Mouse (Mus musculus) heart, adult 9 months (tissue): Measurements from ENCODE around the gene Hist1h1e.
A peak's percentile ranks its signal among the peaks of the same experiment; 100 is the strongest.
"Not testable (repeated sequence)": the region's sequence is repeated elsewhere in the genome, so short reads cannot be mapped to it uniquely, and the experiment has no call there.

Source experiments
- DNase-seq, 2 experiments: peaks; one replicate each; pipeline ENCODE4 v3.0.0; 2022; ENCODE audit warnings: low spot score in 2 of 2

The Hist1h1e gene

DNA sequence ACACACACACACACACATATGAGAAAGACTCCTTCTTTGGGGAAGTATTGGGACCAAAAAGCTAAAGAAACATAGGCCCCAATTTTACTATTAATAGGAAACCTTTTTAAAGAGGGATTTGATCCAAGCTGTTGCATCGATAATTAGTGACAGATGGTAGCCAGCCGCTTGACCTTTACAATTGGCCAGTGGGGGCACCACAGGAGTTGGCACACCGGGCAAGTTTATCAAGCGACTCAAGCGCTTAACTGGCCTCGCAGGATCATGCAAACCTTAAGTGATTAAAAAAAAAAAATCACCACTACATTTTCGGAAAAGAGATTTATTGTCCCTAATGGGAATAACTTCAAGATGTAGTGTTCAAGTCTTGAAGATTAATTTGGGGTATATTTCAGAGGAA lies 29.7 kb downstream of the Hist1h1e start:
- no peak for DNase-seq

DNA sequence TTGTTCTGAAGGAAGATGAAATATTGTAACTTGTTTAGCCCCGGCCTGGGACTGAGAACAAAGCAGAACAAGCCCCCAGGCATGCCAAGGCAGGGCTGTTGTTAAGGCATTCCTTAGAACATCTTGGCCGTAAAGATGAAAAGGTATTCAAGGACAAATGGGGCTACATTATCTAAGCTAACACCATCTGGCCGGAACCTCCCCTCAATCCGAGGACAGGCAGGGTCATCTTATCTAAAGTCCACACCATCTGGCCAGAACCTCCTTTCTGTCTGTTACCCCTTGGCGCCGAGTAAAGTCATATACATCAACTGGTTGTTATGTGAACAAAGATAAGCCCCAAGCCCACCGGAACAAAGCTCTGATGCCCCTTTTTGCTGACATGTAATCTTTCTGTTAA lies 30.5 kb downstream of the Hist1h1e start:
- DNase-seq, result not testable (repeated sequence)

DNA sequence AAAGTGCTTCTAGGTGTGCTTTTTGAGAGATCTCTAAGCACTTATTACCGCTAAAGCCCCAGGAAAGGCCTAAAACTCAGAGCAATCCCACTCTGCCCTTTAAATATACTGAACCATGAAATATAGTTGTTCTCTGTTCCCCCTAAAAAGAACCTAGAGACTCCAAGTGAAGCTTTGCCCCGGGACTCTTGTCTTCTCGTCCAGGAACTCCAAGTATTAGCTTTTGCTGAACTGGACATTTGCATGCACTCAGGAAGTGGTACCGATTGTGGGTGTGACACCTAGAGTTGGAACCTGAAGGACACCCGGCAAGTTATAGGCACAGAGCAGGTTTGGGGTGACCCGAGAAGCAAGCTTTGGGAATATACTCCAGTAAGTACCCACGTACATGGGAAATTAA lies 31.2 kb downstream of the Hist1h1e start:
- DNase-seq, result no peak

DNA sequence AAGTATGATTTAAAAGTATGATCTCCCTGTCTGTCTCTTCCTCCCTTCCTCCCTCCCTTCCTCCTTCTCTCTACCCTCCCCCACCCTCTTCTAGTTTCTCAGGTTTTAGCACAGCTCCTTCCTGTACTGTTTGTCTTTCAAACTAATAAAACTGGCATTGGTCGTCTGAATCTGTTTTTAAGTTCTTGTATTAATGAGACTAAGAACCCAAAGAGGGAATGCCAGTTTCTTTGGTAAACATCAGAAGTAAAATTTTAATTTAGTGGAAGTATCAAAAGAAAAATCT lies 35.5 kb downstream of the Hist1h1e start:
- no peak for DNase-seq

DNA sequence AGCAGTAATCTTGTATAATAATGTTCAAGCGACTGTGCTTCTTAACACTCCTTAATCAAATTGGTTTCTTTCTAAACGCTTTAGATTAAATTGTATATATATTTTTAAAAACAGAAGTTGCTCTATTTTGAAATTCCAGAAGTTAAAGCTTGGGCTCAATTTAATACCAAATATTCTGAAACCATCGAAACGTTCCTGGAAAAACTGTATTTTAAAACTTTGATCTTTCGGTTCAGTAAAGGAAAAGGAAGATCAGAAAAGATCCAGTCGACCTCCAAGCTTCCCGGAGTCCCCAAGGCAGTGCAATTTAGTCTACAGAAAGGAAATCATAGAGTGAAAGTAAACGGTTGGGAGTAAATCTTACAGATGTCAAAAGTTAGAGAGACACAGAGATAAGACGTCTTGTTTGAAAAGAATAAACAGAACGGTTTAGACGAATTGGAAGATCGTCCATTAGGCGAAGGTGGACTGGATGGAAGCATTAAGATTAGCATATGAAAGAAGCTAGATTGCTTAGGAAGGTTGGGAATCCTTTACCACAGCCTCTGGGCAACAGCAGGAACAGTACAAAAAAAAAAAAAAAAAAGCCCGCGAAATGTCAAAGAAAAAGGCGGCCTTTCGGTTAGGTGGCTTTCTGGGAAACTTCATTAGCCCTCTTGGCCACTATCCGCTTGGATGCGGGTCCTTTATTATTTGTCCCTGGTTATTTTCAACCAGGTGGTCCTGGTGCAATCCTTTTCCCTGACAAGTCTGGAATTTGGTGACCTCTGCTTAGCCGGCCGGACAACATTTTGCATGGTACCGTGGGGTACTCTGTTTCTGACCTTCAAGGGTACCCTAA lies 36.0 kb downstream of the Hist1h1e start:
- DNase-seq, result no peak

DNA sequence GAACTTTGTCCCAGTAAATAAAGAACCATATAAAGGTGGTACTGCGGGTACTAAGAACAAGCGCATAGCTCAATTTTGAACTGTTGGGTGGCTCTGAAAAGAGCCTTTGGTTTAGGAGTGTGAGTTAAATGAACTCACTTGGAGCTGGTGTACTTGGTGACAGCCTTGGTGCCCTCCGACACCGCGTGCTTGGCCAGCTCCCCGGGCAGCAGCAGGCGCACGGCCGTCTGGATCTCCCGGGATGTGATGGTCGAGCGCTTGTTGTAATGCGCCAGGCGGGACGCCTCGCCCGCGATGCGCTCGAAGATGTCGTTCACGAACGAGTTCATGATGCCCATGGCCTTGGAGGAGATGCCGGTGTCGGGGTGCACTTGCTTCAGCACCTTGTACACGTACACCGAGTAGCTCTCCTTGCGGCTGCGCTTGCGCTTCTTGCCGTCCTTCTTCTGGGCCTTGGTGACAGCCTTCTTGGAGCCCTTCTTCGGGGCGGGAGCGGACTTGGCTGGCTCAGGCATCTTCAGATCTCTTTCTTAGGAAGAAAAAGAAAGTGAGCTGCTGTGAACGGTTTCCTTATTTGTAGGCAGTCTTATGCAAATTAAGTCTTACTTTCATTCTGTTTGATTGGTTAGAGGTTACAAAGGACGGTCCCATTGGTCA lies 36.8 kb downstream of the Hist1h1e start:
- peak; percentile 88 to 93 for DNase-seq

DNA sequence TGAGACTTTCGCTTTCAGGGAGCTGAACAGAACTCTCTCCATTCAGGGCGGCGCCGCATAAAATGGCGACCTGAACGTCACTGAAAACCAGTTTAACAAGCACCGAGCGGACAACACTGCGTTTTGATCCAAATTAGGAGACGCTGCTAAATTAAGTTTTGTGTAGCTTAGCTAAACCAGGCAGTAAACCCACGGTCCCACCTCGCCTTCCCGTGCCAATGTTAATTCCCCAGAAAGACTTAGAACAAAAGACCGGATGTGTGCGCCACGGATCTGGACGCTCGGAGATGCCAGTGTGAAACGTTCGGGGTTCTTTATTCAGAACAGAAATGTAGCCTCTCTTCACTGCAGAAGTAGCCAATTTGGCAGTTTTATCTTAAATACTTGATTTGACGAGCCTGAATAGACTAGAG lies 37.3 kb downstream of the Hist1h1e start:
- peak; percentile 69 to 75 for DNase-seq

DNA sequence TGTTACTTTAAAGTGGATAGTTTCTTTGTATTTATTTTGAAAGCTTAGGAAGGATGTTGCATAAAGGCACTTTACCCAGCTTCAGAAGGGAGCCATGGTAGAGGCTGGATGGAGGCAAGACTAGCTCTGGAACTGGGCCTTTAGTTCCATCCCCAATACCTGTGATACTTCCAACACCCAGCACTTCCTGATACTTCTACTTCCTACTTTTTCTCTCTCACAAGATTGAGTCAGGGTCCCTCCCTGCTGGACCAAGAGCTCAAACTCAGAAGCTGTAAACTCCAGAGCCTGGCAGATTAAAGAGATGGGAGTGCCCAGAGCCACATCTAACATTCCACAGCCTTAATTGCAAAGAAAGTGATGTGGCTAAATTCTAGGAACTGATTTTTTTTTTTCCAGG lies 38.0 kb downstream of the Hist1h1e start:
- DNase-seq, result no peak

DNA sequence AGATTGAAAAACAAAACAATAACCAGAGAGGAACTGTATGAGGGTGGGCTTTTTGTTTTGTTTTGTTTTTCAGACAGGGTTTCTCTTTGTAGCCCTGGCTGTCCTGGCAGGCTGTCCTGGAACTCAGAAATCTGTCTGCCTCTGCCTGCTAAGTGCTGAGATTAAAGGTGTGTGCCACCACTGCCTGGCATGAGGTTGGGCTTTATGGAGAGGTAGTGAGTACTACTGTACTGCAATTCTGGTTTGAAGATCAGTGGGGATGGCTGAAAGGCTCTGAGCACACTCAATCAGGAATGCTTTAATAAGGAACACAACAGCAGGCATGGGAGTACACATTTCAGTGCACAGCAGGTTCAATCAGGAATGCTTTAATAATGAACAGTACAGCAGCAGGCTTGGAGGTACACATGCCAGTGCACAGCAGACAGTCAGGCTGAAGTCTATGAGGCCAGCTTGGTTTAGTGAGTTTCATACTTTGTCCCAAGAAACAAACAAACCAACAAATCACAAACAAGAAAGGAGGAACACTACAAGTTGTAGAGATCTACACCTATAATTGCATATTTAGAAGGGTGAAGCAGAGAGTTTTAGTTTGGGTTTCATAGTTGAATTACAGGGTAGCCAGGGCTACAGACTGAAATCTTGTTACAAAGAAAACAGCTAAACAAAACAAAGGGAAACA lies 38.8 kb downstream of the Hist1h1e start:
- no peak for DNase-seq

DNA sequence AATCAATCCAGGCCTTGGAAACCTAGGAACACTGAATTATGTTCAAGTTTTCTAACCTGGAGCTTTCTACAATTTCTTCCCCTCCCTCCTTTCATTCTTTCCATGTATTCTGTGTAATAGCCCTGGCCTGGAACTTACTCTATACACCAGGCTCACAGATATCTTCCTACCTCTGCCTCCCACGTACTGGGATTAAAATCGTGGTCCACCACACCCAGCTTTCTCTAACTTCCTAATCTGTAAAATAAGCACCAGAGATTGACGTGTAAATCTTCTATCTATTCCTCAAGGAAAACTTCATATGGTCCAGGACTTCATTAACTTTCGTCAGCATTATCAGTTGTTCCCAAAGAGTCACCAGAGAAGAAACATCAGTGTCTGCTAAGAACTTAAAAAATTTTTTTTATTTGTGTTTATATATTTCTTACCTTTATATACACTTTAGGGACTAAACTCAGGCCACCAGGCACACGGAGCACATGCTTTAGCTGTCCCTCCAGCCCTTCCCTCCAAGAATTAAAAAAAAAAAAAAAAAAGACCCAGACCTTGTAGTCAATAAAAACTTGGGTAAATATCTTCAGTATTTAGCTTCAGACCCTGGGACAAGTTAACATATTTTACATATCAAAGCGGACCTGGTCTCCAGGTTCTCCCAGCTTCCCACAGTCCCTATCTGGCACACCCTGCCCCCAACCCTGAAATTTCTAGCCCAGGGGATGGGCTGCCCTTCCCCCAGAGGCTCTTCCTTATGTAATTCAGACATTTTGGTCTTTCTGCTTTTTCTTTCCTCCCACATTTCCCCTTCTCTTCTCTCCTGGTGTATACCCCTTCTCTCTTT lies 39.9 kb downstream of the Hist1h1e start:
- no peak for DNase-seq

DNA sequence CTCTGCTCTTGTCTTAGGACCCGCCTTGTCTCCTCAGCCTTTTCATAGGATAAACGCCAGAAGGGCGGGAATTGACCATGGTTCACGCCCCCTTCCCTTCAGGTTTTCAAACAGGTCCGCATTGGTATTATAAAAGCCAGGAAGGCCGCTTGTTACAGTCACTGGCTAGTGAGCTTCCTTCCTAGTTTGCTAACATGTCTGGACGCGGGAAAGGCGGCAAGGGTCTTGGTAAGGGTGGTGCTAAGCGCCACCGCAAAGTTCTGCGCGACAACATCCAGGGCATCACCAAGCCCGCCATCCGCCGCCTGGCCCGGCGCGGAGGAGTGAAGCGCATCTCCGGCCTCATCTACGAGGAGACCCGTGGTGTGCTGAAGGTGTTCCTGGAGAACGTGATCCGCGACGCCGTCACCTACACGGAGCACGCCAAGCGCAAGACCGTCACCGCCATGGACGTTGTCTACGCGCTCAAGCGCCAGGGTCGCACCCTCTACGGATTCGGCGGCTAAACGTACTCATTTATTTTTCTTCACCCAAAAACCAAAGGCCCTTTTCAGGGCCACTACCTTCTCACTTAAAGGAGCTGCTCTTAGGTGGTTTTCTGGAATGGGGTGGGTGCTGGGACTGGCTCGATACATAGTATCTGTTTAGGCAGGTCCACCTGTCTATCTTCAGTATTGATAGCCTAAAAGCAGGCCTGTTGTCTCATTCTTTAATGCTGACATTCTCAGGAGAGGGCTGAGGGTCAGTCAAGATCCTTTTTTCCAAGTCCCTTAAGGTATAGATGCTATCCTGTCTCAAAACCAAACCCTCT lies 40.7 kb downstream of the Hist1h1e start, which contains the start of gene Hist1h4d:
Hist1h4d (plus strand) TSS at position 191 of the 811 bp plus-strand sequence.
- DNase-seq, result peak; percentile 99 to 100

DNA sequence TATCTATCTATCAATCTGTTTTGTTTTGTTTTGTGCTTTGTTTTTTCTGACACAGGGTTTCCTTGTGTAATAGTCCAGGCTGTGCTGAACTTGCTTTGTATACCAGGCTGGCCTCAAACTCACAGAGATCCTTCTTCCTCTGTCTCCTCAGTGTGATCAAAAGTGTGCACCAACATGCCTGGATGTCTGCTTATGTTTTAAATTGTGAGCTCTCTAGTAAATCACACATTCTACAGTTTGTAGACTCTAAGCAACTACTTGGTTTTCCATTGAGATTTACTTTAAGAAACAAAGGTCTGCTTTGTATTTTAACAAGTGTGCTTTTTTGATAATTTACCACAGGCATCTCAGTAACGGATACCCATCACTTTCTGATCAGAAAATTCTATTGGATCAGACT lies 44.5 kb downstream of the Hist1h1e start:
- DNase-seq, result no peak

DNA sequence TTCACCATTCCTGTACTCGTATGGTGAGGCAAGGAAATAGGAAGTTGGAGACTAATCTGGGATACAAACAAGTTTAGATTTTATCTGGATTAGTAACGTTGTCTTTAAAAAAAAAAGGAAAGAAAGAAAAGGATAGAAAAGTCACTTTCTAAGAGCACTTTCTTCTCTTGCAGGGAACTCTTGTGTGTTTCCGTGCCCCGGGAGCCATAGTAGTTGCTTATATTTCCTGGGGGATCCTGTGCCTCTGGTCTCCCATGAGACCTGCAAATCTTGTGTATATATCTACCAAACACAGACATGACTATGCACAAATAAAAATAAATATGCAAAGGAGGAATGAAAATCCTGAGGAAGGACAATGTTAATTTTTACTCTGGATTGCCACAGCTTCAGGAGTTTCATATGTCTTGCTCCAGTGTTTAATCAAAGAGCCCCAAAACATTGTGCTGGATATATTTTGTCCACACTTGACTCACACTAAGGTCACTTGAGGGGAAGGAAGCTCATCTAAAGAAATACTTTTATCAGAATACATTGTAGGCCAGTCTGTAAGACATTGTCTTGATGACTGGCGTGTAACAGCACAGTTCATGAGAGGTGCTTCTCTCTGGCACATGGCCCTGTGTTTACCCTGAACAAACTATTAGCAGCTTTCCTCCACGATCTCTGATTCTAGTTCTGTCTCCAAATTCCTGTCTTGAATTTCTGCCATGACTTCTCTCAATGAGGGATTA lies 45.3 kb downstream of the Hist1h1e start:
- no peak for DNase-seq

DNA sequence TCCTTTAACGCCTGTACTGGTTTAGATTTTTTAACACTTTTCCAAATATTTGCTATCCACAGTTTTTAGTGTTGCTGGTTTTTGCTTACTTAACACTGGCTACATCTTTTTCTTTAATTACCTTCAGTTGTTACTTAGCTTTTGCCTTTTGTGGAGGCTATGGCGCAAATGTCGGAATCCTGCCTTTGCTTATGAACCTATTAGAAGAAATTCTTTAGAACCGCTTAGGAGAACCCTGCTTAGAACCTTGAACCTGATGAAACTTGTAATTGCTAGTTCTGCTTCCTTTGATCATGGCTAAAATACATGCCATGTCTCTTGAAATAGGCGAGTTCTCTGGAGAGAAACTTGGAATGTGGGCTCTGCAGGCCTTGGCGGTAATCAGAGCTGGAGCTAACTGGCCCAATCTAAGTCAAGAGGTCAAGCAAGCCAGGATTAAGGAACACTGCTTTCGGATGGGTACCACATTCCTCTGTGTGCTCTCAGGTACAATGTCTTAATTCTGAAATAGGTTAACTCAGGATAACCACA lies 45.9 kb downstream of the Hist1h1e start:
- DNase-seq, result no peak

DNA sequence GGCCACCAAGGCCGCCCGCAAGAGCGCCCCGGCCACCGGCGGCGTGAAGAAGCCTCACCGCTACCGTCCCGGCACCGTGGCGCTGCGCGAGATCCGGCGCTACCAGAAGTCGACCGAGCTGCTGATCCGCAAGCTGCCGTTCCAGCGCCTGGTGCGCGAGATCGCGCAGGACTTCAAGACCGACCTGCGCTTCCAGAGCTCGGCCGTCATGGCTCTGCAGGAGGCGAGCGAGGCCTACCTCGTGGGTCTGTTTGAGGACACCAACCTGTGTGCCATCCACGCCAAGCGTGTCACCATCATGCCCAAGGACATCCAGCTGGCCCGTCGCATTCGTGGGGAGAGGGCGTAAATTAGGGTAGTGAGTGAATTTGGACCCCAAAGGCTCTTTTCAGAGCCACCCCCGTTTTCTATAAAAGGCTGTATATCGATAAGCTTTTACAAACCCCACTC lies 46.5 kb downstream of the Hist1h1e start:
- DNase-seq, result not testable (repeated sequence)

DNA sequence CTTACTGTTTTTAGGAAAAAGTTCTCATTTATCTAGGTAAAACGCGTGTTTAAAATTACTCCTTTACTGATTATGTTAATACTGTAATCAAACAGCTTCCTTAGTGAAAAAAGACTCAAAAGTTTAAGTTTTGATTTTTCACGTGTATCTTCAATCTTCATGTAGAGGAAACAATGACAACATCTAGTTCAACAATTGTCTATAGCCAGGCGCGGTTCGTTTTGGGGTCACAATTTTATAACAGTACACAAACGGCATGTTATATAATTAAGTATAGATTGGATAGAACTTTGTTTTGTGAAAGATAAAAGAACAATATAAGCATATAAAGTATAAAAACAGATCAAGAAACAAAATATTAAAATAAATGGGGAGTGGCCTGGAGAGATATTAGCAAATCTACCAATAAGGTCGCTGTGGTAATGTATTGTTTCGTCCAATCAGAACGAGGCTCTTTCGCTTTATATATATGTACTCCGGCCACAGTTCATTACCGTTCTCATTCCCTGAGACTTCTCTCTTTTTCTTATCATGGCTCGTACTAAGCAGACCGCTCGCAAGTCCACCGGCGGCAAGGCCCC lies 47.0 kb downstream of the Hist1h1e start, which contains the start of gene Hist1h3d:
Hist1h3d (plus strand) TSS at position 493 of the 581 bp plus-strand sequence.
- DNase-seq, result peak; percentile 57 to 78

DNA sequence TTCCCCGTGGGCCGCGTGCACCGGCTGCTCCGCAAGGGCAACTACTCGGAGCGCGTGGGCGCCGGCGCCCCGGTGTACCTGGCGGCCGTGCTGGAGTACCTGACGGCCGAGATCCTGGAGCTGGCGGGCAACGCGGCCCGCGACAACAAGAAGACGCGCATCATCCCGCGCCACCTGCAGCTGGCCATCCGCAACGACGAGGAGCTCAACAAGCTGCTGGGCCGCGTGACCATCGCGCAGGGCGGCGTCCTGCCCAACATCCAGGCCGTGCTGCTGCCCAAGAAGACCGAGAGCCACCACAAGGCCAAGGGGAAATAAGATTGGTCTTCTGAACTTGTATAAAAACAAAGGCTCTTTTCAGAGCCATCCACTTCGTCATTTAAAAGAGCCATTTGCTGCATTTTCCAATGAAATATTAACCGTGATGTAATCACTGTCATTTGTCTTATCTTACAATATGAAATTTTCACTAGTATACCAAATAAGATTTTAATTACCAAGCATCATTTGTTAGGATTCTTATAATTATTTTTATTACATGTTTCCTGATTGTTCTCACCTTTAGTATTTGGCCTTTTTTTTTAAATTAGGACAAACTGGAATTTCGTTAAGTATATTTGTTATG lies 47.7 kb downstream of the Hist1h1e start:
- DNase-seq, result not testable (repeated sequence)

DNA sequence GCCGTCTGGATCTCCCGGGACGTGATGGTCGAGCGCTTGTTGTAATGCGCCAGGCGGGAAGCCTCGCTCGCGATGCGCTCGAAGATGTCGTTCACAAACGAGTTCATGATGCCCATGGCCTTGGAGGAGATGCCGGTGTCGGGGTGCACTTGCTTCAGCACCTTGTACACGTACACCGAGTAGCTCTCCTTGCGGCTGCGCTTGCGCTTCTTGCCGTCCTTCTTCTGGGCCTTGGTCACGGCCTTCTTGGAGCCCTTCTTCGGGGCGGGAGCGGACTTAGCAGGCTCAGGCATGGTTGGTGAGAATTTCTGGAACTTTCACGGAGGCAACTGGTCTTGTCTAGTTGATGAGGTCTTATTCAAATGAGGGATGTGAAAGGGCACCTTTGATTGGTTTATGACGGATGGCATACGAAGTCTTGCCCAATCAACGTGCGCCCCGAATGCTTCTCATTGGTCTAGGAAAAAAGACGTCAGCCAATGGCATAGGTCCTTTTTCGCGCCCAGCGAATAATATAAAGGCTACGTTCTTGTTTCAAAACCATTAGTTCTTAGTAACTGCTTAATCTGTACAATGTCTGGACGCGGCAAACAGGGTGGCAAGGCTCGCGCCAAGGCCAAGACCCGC lies 48.3 kb downstream of the Hist1h1e start, which contains the start of the genes Hist1h2bf and Hist1h2ad:
Hist1h2bf (minus strand) TSS at position 299 of the 627 bp plus-strand sequence.
Hist1h2ad (plus strand) TSS at position 484 of the 627 bp plus-strand sequence.
- DNase-seq, result peak; percentile 89 to 95
